Mouse (Mus musculus): Measurements from ENCODE around the gene Mphosph8. TPM values are rescaled to one million over a fixed set of nuclear protein-coding genes. Genes with fewer than 3 reads are reported as not detected.
A peak's percentile ranks its signal among the peaks of the same experiment; 100 is the strongest.

Mphosph8 gene
- 10 to 100 TPM; 26.5 to 32.3 TPM for total RNA-seq (2021)
- long read RNA-seq, experiment 1, partial matches to known transcripts: 43 of 48 reads
- long read RNA-seq, experiment 1, other reads (novel, unspliced or antisense): 3 of 48 reads
- long read RNA-seq, experiment 2, transcript Mphosph8-201 (14 exons, 2,939 nt): major isoform, 6 of 10 reads
- long read RNA-seq, experiment 2, partial matches to known transcripts: 1 of 10 reads
- long read RNA-seq, experiment 2, other reads (novel, unspliced or antisense): 3 of 10 reads

- DNase-seq: peak; percentile 99 to 100
These were observed at the start of gene Mphosph8 for GRCm38 (mm10) chr14:56667969-56668802. Gene Mphosph8 (plus strand): TSS chr14:56668248.

DNA sequence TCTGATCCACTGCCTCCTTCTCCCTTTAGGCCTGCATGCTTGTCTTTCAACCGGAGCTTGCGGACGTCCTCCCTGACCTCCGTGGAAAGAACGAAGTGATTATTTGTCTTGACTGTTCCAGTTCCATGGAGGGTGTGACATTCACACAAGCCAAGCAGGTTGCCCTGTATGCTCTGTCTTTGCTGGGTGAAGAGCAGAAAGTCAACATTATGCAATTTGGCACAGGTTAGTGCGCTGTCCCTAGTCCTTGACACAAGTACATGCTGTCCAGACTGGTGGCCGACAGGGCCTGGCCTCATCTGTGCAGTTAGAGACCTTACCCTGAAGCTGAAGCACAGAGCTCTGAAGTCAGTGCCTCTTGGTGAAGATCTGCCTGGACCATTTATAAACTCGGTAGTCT lies 47.6 kb upstream of the Mphosph8 start:
- DNase-seq: peak; percentile 19 to 24

DNA sequence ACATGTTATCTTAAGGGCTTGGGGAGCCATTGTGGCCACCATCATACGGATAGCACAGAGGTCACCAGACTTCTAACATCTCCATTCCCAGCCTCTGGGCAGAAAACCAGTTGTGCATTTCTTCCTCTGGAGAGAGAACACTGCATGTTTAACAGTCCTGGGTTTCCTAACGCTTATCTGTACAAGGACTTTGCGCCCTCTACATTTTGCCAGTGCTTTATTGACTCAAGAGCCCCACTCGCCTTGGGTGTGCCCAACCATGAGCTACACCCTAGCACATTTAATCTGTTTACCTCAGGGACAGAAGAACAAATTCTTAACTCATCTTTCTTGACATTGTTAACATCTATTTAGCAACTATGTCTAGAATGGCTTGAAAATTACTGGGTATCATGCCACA lies 41.8 kb upstream of the Mphosph8 start:
- DNase-seq: no peak

GRCm38 (mm10) chr14:56628336-56628735 lies 39.7 kb upstream of the Mphosph8 start:
- no peak for DNase-seq

GRCm38 (mm10) chr14:56631109-56631508 lies 36.9 kb upstream of the Mphosph8 start:
- DNase-seq: no peak

DNA sequence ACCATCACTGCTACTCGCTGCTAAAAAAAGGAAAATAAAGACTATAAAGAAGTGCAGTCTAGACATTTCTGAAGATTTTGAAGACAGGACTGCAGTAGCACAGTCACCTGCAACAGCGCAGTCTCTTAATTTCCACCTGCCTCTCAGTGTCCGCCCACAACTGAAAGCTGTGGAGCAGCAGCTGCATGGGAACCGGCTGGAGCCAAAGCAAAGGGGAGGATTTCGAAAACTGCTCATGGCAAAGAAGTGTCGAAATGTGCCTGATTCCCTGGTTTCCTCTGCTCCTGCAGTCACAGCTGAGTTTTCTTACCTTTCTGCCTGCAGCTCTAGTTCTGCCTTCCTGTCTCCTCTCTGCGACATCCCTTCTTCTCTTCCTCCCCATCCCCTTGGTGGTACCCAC lies 20.8 kb upstream of the Mphosph8 start:
- no peak for DNase-seq

GRCm38 (mm10) chr14:56649448-56649847 lies 18.6 kb upstream of the Mphosph8 start:
- DNase-seq: no peak

DNA sequence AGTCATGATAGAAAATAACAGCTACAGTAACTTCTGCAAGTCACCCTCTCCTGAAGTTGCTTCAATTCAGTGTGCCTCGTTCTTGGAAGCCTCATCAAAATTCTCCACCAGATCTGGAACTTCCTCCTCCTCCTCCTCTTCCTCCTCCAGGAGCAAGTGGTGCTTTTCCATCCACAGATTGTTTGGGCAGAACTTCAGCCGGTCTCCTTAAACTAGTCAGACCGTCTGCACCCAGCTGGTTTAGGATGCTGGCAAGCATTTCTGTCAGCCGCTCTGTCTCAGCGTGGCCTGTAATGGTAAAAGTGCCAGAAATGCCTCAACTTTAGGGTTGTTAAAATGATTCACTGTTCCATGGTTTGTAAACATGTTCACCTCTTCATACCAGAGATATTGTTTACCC lies 2.4 kb upstream of the Mphosph8 start:
- no peak for DNase-seq

- no peak for DNase-seq
These were observed 1.1 kb upstream of the Mphosph8 start for GRCm38 (mm10) chr14:56666909-56667308.

GRCm38 (mm10) chr14:56669046-56669620 lies 1.1 kb downstream of the Mphosph8 start:
- no peak for DNase-seq

- peak; percentile 8 to 12 for DNase-seq
These were observed 17.4 kb downstream of the Mphosph8 start for GRCm38 (mm10) chr14:56685426-56685825.

GRCm38 (mm10) chr14:56689116-56689515 lies 21.1 kb downstream of the Mphosph8 start:
- DNase-seq: no peak

GRCm38 (mm10) chr14:56689766-56690165 lies 21.7 kb downstream of the Mphosph8 start:
- DNase-seq: peak in 1 of 2 experiments; percentile 27

GRCm38 (mm10) chr14:56695495-56695894 lies 27.4 kb downstream of the Mphosph8 start:
- DNase-seq: no peak

DNA sequence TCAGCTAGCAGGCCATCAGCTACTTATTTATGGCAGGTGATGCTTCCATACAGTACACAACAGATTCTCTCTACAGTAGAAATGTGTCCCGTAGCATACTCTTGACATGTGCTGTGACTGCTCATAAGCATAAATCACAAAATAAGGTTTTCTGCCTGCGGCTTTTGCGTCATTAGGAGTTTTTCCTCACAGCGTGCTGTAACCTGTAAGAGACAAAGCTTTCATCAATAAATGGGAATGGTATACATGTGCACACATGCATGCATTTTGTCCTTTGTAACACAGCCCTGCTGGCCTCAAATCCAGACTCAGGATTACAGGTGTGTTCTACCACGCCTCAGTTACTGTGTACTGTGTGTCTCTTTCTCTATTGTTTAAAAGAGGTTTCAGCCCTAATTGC lies 29.8 kb downstream of the Mphosph8 start:
- DNase-seq: no peak

DNA sequence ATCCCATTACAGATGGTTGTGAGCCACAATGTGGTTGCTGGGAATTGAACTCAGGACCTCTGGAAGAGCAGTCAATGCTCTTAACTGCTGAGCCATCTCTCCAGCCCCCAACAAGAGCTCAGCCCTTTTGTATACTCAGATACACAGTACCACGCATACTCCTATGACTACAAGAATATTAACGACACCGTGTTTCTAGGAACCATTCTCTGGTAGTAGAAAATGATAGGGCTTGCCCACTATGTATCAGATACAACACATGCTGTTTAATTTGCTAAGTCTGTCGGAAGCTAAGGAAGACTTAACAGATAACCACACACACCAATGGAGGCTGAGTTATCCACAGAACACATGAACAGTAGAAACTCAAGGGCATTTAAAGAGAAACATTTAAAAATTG lies 34.6 kb downstream of the Mphosph8 start:
- no peak for DNase-seq

- DNase-seq: peak in 1 of 2 experiments; percentile 3
These were observed 37.6 kb downstream of the Mphosph8 start for GRCm38 (mm10) chr14:56705687-56706086.

GRCm38 (mm10) chr14:56726493-56726892 lies 58.4 kb downstream of the Mphosph8 start:
- no peak for DNase-seq

DNA sequence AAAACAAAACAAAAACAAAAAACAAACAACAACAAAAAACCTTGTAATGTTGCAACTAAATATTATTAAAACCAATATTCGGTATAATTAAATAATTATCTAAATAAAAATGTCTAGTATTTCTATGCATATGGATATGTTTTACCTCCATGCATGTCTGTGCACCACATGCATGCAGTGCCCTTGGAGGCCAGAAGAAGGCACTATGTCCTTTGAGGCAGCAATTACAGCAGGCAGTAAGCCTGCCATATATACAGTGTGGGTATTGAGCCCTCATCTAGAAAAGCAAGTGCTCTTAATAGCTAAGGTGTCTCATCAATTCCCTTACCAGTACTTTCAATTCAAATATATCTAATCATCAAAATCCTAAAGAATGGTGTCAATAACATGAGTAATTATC lies 72.1 kb downstream of the Mphosph8 start:
- no peak for DNase-seq

Measured in adrenal gland, postnatal 36 days (tissue).